Mouse (Mus musculus) inflammation-experienced regulatory T-cells, adult 16 weeks (primary cell): ENCODE results near the gene Ms4a3. TPM values are rescaled to one million over a fixed set of nuclear protein-coding genes. Genes with fewer than 3 reads are reported as not detected.

Experiments
- polyA plus RNA-seq: library from polyadenylated mRNA; unstranded; fragments of 100-300 nt; shearing (Covaris generic); gene quantifications from one replicate; pipeline ENCODE4 v1.2.1, GENCODE M21; 2017

Gene Ms4a3
- not detected for polyA plus RNA-seq

GRCm38 (mm10) chr19:11640732-11641131 lies at the start of gene Ms4a3:
Gene Ms4a3, minus strand, starts transcription at chr19:11640851.

GRCm38 (mm10) chr19:11660459-11660858 lies 19.8 kb upstream of the Ms4a3 start, which contains the start of gene Oosp2:
Gene Oosp2, minus strand, starts transcription at chr19:11660559.

GRCm38 (mm10) chr19:11623551-11623950 lies 17.1 kb downstream of the Ms4a3 start, which contains the start of gene Ms4a2:
Gene Ms4a2, minus strand, starts transcription at chr19:11623719.

GRCm38 (mm10) chr19:11604603-11605002 lies 36.0 kb downstream of the Ms4a3 start, which contains the start of gene Ms4a6d:
Gene Ms4a6d, minus strand, starts transcription at chr19:11604849.

Other genes with a start within 250 kb of the Ms4a3 start
- gene Ms4a4c, start 236.1 kb downstream of the Ms4a3 start, polyA plus RNA-seq = 62.6 TPM
- gene Ms4a4b, start 197.3 kb downstream of the Ms4a3 start, polyA plus RNA-seq = 3,373 TPM
- 18.7 TPM for gene Ms4a6c, start 171.5 kb downstream of the Ms4a3 start, polyA plus RNA-seq
- gene Gm8369, start 154.9 kb downstream of the Ms4a3 start, polyA plus RNA-seq = 313 TPM
- gene Ms4a6b, start 124.3 kb downstream of the Ms4a3 start, polyA plus RNA-seq = 1,060 TPM
- gene Ms4a4d, start 104.0 kb downstream of the Ms4a3 start, polyA plus RNA-seq = 4.3 TPM
- 10.7 TPM for gene Ms4a6d, start 36.0 kb downstream of the Ms4a3 start, polyA plus RNA-seq
- gene Ms4a2, start 17.1 kb downstream of the Ms4a3 start, polyA plus RNA-seq = not detected
- not detected for gene Oosp2, start 19.7 kb upstream of the Ms4a3 start, polyA plus RNA-seq
- gene Oosp1, start 50.3 kb upstream of the Ms4a3 start, polyA plus RNA-seq = not detected
- not detected for gene Oosp3, start 56.2 kb upstream of the Ms4a3 start, polyA plus RNA-seq
- gene Gif, start 106.7 kb upstream of the Ms4a3 start, polyA plus RNA-seq = not detected
- 49.4 TPM for gene Mrpl16, start 129.5 kb upstream of the Ms4a3 start, polyA plus RNA-seq
- gene Stx3, start 178.6 kb upstream of the Ms4a3 start, polyA plus RNA-seq = 2.6 TPM
- not detected for gene Olfr1417, start 198.4 kb upstream of the Ms4a3 start, polyA plus RNA-seq
- gene Olfr1418, start 220.2 kb upstream of the Ms4a3 start, polyA plus RNA-seq = not detected
- gene Olfr1419, start 234.3 kb upstream of the Ms4a3 start, polyA plus RNA-seq = not detected
- gene Olfr1420, start 245.7 kb upstream of the Ms4a3 start, polyA plus RNA-seq = 0.17 TPM